Mouse (Mus musculus) gastrocnemius, adult 2 months (tissue): ENCODE results near the gene Tnfaip8l1. TPM values are rescaled to one million over a fixed set of nuclear protein-coding genes. Genes with fewer than 3 reads are reported as not detected.
A peak's percentile ranks its signal among the peaks of the same experiment; 100 is the strongest.

ENCODE experiments used
- DNase-seq: peaks from one replicate; pipeline ENCODE4 v3.0.0; 2022
- H3K27ac ChIP-seq: fragments of 200-600 bp; 2 replicates; pipeline ENCODE4 v1.8.1; 2022; ENCODE audit warnings: mild to moderate bottlenecking
- H3K4me3 ChIP-seq: fragments of 200-600 bp; 2 replicates; pipeline ENCODE4 v1.8.1; 2022; ENCODE audit warnings: mild to moderate bottlenecking, moderate library complexity
- CTCF ChIP-seq: fragments of 200-600 bp; IDR thresholded peaks from 2 replicates; pipeline ENCODE4 v1.8.1; 2022; ENCODE audit warnings: antibody characterized with exemption, mild to moderate bottlenecking, moderate library complexity
- intact Hi-C: fragments of 180-260 bp; cut with DNase I; formaldehyde crosslinking; loops from one replicate; pipeline ENCODE4 v1.15.1; 2025
- total RNA-seq, 2 experiments: library from RNA; stranded (reverse); gene quantifications; 2 replicates each; pipeline ENCODE4 v1.2.3; 2021

The Tnfaip8l1 gene
- total RNA-seq, 2 experiments from 2014 or later, result 0.25 to 0.43 TPM

DNA sequence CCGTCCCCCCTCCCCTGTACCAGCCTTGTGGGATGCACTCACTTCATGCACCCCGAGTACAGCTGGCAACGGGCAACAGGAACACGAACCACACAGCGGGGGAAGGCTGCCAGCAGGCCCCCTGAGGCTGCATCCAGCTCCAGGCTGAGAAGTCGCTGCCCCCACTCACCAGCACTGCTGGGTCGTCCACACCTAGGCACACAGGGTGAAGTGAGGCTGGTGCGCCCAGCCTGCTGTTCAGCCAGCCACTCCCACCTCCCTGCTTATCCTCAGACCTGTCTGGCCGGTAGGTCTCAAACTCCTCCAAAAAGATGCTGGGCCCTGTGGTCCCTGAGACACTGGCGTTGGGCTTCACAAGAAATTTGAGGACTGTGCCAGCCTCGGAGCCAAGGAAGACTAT is 36.1 kb upstream of the Tnfaip8l1 start:
- no peak for DNase-seq
- Histone ChIP-seq H3K4me3 (no peak overlapping the region), H3K27ac (no peak overlapping the region)
- no peak for TF ChIP-seq CTCF
- intact Hi-C loops, result no loop called here

DNA sequence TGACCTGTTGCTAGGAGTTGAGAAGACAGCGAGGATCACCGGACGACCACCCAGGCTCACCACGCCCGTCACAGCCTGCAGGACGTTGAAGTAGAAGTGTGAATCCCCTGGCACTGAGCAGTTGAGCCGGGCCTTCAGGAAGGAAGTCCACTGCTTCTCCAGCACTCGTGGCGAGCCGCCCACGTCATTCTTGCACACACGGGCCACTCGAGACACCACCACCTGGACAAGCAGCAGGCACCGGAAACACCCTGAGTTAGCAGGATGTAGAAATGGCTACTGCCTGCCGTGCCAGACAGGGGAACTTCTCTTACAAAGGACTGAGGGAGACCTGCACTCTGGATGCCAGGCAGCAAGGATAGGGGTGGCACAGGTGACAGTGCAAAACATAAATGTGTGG is 34.0 kb upstream of the Tnfaip8l1 start:
- Histone ChIP-seq H3K27ac (no peak overlapping the region), H3K4me3 (no peak overlapping the region)
- intact Hi-C loops, result no loop called here
- no peak for TF ChIP-seq CTCF
- DNase-seq, result no peak

DNA sequence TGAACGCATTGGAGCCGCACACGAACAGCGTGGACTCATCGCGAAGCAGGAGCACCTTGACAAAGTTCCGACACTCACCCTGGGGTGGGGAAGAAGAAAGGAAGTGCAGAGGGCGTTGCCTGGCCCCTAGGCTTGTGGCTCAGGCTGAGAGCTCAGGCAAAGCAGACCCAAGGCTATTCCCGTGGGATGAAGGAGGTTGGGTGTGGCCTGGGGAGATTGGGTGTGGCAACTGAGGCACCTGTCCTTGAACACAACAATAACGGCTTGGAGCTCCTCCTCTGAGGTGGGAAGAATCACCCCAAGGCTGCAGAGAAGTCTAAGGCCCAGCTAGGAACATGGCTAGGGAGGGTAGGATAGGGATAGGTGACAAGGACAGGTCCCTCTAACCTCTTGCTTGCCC is 31.1 kb upstream of the Tnfaip8l1 start:
- no peak overlapping the region for H3K4me3 ChIP-seq
- intact Hi-C loops, result loop anchor here (10.0 kb wide), 1 partner anchor 204 kb away; no protein-coding TSS in a partner anchor
- TF ChIP-seq CTCF, result no peak
- no peak for DNase-seq
- H3K27ac ChIP-seq, result no peak overlapping the region

DNA sequence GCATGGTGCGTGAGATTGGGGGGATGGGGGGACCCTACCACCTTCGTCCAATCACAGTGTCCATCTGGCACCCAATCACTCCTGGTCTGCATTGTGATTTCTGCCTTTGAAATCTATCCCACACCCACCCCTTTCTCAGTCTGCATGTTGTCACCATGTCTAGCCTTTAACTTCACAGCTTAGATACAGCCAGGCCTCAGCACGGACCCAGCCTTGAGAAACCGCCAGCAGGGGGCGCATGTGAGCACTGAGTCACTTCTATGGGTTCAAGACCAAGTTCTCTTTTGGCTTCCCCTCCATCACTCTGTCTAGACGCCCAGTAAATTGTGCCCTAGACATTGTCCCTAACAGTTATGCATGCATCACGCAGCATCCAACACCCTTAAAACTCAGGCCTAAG is 30.5 kb upstream of the Tnfaip8l1 start:
- no peak overlapping the region; the same call in none of the 2 replicates for H3K4me3 ChIP-seq
- peak; percentile 77 for DNase-seq
- H3K27ac ChIP-seq, result no peak overlapping the region
- intact Hi-C loops, result loop anchor here (2.0 to 10.0 kb wide), 2 partner anchors 123 to 203 kb away; no protein-coding TSS in a partner anchor
- peak; percentile 90 for TF ChIP-seq CTCF

DNA sequence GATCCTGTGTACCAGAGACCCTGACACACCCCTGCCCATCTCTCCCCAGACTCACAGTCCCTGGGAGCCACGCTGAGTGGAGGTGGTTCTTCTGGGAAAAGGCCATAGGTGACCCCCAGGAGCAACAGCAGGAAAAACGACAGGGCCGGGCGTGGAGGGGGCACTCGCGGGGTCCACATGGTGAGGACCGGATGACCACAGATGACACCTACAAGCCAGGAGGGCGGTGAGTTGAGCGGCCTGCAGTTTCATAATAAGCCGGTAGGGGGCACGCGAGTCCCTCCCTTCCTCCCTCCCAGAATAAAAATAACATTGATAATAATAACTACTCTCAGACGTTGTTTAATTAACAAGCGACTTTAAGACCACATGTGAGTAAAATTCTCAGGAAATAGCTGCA is 29.6 kb upstream of the Tnfaip8l1 start:
- TF ChIP-seq CTCF, result no peak; the same call in 1 of the 2 replicates
- peak; percentile 78 for DNase-seq
- Histone ChIP-seq H3K27ac (peak overlapping the region; percentile 87; the same call in 1 of the 2 replicates), H3K4me3 (peak overlapping the region; percentile 70)
- intact Hi-C loops, result loop anchor here (2.0 to 10.0 kb wide), 2 partner anchors 122 to 202 kb away; no protein-coding TSS in a partner anchor

DNA sequence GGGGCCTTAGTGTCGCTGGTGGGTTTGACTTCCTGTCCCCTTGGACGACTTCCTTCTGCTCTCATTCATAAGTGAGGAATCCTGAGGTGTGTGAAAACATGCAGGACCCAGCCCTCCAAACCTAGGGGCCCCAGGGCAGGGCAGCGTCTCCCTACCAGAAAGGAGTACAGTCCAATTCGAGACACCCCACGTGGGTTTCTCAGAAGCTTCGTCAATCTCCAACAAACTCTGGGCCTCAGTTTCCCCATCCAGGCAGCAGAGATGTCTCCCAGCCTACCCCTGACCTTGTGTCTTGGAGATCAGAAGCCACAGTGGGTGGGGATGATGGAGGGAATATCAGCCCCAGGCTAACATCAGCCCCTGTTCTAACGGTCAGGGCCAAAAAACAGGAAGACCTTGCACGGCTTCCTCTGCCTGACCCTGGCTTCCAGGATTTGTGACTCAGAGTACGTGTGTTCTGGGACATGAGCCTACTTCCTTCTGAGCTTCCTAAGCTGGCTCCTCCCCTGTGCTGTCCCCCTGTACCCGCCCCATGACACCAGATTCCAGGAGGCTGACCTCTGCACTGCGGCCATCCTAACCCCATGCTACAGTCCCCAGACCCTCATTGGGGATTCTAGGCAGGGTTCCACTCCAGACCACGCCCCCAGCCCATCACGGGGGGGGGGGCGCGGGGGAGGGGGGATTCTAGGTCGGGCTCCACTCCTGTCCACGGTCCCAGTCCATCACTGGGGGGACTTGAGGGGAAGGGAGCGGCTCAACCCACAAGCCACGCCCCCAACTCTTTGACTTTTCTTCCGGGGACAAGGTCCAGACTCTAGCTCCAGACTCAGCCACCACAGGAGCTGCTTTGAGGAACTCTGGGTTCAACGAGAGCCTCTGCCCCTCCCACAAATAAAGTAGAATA is 28.6 kb upstream of the Tnfaip8l1 start:
- TF ChIP-seq CTCF, result no peak
- Histone ChIP-seq H3K4me3 (peak overlapping the region; percentile 70), H3K27ac (peak overlapping the region; percentile 87)
- DNase-seq, result peak; percentile 80
- intact Hi-C loops, result loop anchor here (1.0 to 10.0 kb wide), 3 partner anchors 26 to 201 kb away; no protein-coding TSS in a partner anchor

DNA sequence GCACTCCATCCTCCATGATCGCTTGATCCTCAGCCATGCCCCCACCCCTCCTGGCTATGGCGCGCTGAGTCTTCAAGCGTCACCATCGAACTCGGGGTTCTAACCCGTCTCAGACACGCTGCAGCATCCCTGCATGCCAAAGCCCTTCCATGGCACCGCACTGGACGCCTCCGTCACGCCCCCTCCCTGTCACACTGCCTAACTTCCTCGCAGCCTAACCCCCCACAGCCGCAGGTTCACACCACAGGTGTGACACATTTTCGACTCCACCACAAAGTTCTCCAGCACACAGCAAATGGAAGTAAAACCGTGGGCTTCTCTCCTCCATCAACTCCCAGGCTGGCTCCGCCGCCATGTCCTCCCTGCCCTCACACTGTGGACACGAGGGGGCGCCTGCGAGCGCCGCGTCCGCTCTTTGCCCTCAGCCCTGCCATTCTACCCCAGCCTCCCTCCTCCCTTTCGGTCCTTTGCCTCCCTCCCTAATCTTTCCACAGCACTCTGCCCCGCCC is 27.8 kb upstream of the Tnfaip8l1 start:
- Histone ChIP-seq H3K27ac (peak overlapping the region; percentile 87), H3K4me3 (peak overlapping the region; percentile 70)
- TF ChIP-seq CTCF, result peak; percentile 95
- peak; percentile 84 for DNase-seq
- intact Hi-C loops, result loop anchor here (1.0 to 10.0 kb wide), 2 partner anchors 25 to 200 kb away; no protein-coding TSS in a partner anchor

DNA sequence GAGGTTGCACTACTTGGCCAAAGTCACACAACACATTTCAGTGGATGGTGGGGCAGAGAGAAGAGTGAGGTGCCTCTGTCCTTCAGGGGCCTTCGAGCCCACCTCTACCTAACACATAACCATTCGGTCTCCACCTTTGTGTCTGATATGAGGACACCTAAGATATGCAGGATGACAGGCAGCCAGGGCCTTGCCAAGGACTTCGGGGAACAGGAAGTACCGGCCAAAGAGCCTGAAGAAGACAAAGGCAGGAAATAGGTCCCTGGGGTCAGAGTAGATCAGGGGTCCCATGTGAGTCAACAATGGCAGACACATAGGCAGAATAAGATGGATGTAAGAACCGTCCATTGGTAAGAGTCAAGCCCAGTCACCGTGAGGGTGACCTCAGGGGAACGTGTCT is 25.7 kb upstream of the Tnfaip8l1 start:
- Histone ChIP-seq H3K4me3 (no peak overlapping the region), H3K27ac (peak overlapping the region; percentile 87)
- TF ChIP-seq CTCF, result no peak
- intact Hi-C loops, result loop anchor here (10.0 kb wide), 1 partner anchor 198 kb away; no protein-coding TSS in a partner anchor
- DNase-seq, result no peak

DNA sequence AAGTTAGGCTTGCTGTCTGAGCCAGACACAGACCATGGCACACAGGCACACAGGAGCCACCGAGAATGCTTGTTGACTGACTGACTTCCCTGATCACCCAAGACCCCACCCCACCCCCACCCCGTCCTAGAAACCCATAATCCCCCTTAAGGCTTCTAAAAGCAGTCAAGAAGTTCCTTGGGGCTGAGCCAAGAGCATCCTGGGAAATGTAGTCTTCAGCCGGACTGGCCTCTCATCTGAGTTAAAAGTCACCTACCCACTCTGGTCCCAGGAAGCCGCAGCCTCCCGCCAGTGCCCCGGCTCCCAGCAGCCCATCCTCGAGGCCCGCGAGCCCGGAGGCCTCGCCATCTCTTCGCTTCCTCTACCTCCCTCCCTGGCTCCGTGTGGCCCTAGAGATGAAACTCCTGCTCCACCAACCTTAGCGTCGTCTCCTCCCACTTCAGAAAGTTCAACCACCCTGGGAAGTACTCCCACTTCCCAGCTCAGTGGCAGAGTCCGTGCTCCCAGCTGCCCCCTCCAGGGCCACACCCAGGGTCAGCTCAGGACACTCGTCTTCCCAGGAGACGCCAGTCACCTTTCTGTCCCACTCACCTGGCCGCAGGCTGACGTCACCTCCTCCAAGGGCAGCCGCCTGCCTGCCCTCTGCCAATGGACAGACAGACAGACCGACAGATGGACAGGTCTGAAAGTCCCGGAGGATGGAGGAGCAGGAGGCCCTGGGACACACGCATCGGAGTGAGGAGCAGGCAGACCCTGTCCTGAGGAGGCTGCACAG is 24.3 kb upstream of the Tnfaip8l1 start:
- intact Hi-C loops, result loop anchor here (10.0 kb wide), 1 partner anchor 197 kb away; no protein-coding TSS in a partner anchor
- peak overlapping the region; percentile 37; the same call in 1 of the 2 replicates for H3K4me3 ChIP-seq
- peak overlapping the region; percentile 53 for H3K27ac ChIP-seq
- TF ChIP-seq CTCF, result no peak
- DNase-seq, result no peak

DNA sequence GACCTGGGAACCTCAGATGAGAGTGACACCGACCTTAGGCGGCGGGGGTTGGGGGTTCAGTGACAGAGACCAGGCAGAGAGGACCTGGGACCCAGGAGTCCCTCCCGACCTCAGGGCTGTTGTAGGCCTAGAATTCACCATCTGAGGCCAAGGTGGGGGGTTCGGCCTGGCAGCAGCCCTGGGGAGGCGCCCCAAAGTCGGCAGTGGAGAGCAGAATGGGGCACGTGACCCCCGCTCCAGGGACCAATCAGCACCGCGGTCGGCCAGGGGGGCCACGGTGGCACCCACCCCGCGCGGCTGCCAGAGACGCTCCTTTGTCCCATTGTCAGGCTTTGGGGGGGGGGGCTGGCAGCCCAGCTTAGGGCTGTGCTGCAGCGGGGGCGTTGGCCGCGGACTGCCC is 22.9 kb upstream of the Tnfaip8l1 start:
- H3K27ac ChIP-seq, result peak overlapping the region; percentile 39
- no peak for DNase-seq
- intact Hi-C loops, result loop anchor here (10.0 kb wide), 1 partner anchor 195 kb away; no protein-coding TSS in a partner anchor
- peak overlapping the region; percentile 85 for H3K4me3 ChIP-seq
- TF ChIP-seq CTCF, result no peak

DNA sequence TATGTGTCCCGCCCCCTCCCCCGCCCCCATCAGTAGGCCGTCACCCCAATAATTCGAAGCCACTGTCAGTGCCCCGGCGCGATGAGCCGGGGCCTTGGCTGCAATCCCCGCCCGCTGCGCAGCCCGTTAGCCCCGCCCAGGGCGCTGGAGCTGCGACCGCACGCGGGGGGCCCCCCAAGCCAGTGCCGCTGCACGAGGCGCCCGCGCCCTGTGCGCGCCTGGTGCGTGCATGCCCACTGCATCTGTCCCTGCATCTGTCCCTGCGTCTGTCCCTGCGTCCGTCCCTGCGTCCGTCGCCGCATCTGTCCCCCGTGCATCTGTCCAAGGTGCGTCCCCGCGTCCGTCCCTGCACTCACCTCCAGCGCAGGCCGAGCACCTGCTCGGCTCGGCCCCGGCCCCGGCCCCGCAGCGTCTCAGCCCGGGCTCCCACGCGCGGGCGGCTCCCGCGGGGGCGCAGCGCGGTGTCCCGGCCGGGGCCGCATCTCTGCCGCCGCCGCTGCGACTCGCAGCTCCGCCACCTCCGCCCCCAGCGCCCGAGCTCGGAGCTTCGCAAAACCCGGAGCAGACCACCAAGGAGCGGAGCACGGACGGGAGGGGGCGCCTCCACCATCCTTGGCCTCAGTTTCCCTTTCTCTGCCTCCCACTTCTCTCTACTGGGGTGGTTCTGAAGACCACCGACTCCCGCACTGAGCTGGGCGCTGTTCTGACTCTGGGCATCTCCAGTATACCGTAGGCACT is 22.2 kb upstream of the Tnfaip8l1 start, which contains the start of gene Sema6b:
TSS of gene Sema6b (minus strand) at position 486 of the 738 bp plus-strand sequence.
- peak within 1 kb of the TSS; percentile 39 for H3K27ac ChIP-seq
- DNase-seq, result peak; percentile 74
- intact Hi-C loops, result loop anchor here (10.0 kb wide), 1 partner anchor 195 kb away; no protein-coding TSS in a partner anchor
- TF ChIP-seq CTCF, result no peak
- peak within 1 kb of the TSS; percentile 85 for H3K4me3 ChIP-seq
